Mouse (Mus musculus) liver, embryonic 12.5 days (tissue): ENCODE results near the gene Cdk4. TPM values are rescaled to one million over a fixed set of nuclear protein-coding genes. Genes with fewer than 3 reads are reported as not detected.

ENCODE experiments used
- ATAC-seq: fragments of 200-750 bp; cut with Nextera tagmentation; 2 replicates; pipeline ENCODE4 v1.8.0; 2017; ENCODE audit warnings: moderate number of reproducible peaks, mild to moderate bottlenecking, moderate library complexity
- H3K27ac ChIP-seq: fragments of 300-500 bp; sonication (generic); 2 replicates; pipeline ENCODE4 v1.5.1; 2016; ENCODE audit warnings: mild to moderate bottlenecking
- H3K27me3 ChIP-seq: fragments of 300-500 bp; sonication (generic); replicated peaks from 2 replicates; pipeline ENCODE4 v1.6.1; 2016; ENCODE audit warnings: mild to moderate bottlenecking, moderate library complexity
- H3K36me3 ChIP-seq: fragments of 300-500 bp; sonication (generic); 2 replicates; pipeline ENCODE4 v1.6.1; 2016; ENCODE audit warnings: mild to moderate bottlenecking, moderate library complexity
- H3K4me1 ChIP-seq: fragments of 300-500 bp; sonication (generic); 2 replicates; pipeline ENCODE4 v1.6.1; 2016
- H3K4me2 ChIP-seq: fragments of 300-500 bp; sonication (generic); 2 replicates; pipeline ENCODE4 v1.6.1; 2016; ENCODE audit warnings: mild to moderate bottlenecking, moderate library complexity
- H3K4me3 ChIP-seq: fragments of 300-500 bp; sonication (generic); 2 replicates; pipeline ENCODE4 v1.5.1; 2016; ENCODE audit warnings: mild to moderate bottlenecking, moderate library complexity
- H3K9ac ChIP-seq: fragments of 300-500 bp; sonication (generic); 2 replicates; pipeline ENCODE4 v1.6.1; 2016; ENCODE audit warnings: mild to moderate bottlenecking, moderate library complexity
- H3K9me3 ChIP-seq: fragments of 300-500 bp; sonication (generic); replicated peaks from 2 replicates; pipeline ENCODE4 v1.6.1; 2016; ENCODE audit warnings: mild to moderate bottlenecking, moderate library complexity
- WGBS: fragments of 180-500 bp; shearing (Covaris S2); methylation state at CpG from one replicate; pipeline ENCODE4 v1.1.7; 2016; ENCODE audit not compliant: insufficient replicate concordance; 5-methylcytosine and 5-hydroxymethylcytosine counted together
- polyA plus RNA-seq: library from polyadenylated mRNA; unstranded; fragments of >200 nt; fragmentation: Nextera tagmentation; extraction: Ambion mirVana; gene quantifications from 2 replicates; pipeline ENCODE4 v1.2.1, GENCODE M21; 2016

Gene Cdk4
- polyA plus RNA-seq, 1 experiment from 2014 or later, result 777 TPM

GRCm38 (mm10) chr10:127111001-127111887 lies 47.9 kb downstream of the Cdk4 start:
- Histone ChIP-seq H3K27ac (no peak overlapping the region), H3K27me3 (no peaks in the 10 kb centered on the region), H3K36me3 (peaks cover 58% of the 10 kb centered on the region), H3K4me3 (no peak overlapping the region), H3K4me2 (no peak overlapping the region), H3K9me3 (no peaks in the 10 kb centered on the region), H3K4me1 (peaks cover 27% of the 10 kb centered on the region), H3K9ac (no peak overlapping the region)
- WGBS, result 71% methylated on average over 15 of the region's 15 CpGs
- no peak for ATAC-seq

DNA sequence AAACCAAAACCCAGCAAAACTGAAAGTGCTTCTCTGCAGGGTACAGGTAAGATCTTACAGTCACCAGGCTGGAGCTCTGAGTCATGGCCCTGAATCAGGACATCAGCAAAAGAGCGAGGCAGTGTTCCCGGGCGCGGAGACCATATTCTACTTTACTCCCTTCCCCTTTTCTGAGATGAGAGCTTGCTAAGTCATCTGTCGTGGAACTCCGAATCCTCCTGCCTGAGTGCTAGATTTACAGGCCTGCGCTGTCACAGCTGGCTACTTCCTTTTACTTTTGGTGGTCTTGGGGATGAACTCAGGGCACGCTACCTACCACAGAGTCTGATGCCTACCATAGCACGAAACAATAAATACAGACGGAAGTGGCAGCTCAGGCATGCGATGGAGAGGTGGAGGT lies 51.1 kb downstream of the Cdk4 start:
- H3K4me3 ChIP-seq, result no peak overlapping the region
- no peaks in the 10 kb centered on the region for H3K27me3 ChIP-seq
- H3K36me3 ChIP-seq, result peaks cover 75% of the 10 kb centered on the region
- no peak overlapping the region for H3K27ac ChIP-seq
- no peak overlapping the region for H3K9ac ChIP-seq
- no peaks in the 10 kb centered on the region for H3K9me3 ChIP-seq
- H3K4me2 ChIP-seq, result no peak overlapping the region
- peaks cover 4% of the 10 kb centered on the region; the same call in 1 of the 2 replicates for H3K4me1 ChIP-seq
- WGBS, result 76% methylated on average over 11 of the region's 11 CpGs
- ATAC-seq, result no peak

GRCm38 (mm10) chr10:127115068-127115467 lies 51.7 kb downstream of the Cdk4 start:
- Histone ChIP-seq H3K9ac (no peak overlapping the region), H3K27ac (no peak overlapping the region)
- WGBS, result 53% methylated on average over 2 of the region's 2 CpGs

More at GRCm38 (mm10) chr10:127115068-127115467, 51.7 kb downstream of the Cdk4 start:
- no peak for ATAC-seq
- no peaks in the 10 kb centered on the region for H3K27me3 ChIP-seq
- no peak overlapping the region for H3K4me2 ChIP-seq
- H3K36me3 ChIP-seq, result peaks cover 78% of the 10 kb centered on the region
- H3K4me1 ChIP-seq, result peaks cover 4% of the 10 kb centered on the region
- no peaks in the 10 kb centered on the region for H3K9me3 ChIP-seq
- H3K4me3 ChIP-seq, result no peak overlapping the region

Other genes with a start within 250 kb of the Cdk4 start
- gene Atp23, start 162.2 kb upstream of the Cdk4 start, polyA plus RNA-seq, result 13.9 and 14.4 TPM in 2 replicates
- 22.2 and 24.0 TPM in 2 replicates for gene Ctdsp2, start 84.8 kb upstream of the Cdk4 start, polyA plus RNA-seq
- 0.18 and 0.19 TPM in 2 replicates for gene Avil, start 62.8 kb upstream of the Cdk4 start, polyA plus RNA-seq
- gene Tsfm, start 32.7 kb upstream of the Cdk4 start, polyA plus RNA-seq, result 72.3 and 75.5 TPM in 2 replicates
- 33.6 and 35.6 TPM in 2 replicates for gene Mettl1, start 22.1 kb upstream of the Cdk4 start, polyA plus RNA-seq
- gene Eef1akmt3, start 22.0 kb upstream of the Cdk4 start, polyA plus RNA-seq, result 0.13 and 0.29 TPM in 2 replicates
- gene Cyp27b1, start 15.3 kb upstream of the Cdk4 start, polyA plus RNA-seq, result 0.05 and 0.10 TPM in 2 replicates
- 0.06 and 0.20 TPM in 2 replicates for gene March9, start 3.4 kb upstream of the Cdk4 start, polyA plus RNA-seq
- 75.2 and 81.9 TPM in 2 replicates for gene Tspan31, start 6.7 kb downstream of the Cdk4 start, polyA plus RNA-seq
- gene Agap2, start 11.8 kb downstream of the Cdk4 start, polyA plus RNA-seq, result 0.92 and 1.6 TPM in 2 replicates
- gene Os9, start 57.6 kb downstream of the Cdk4 start, polyA plus RNA-seq, result 49.5 and 51.4 TPM in 2 replicates
- 12.6 TPM in 2 replicates for gene B4galnt1, start 101.7 kb downstream of the Cdk4 start, polyA plus RNA-seq
- gene Slc26a10, start 117.1 kb downstream of the Cdk4 start, polyA plus RNA-seq, result 3.0 and 3.6 TPM in 2 replicates
- gene Arhgef25, start 126.5 kb downstream of the Cdk4 start, polyA plus RNA-seq, result 14.3 and 17.4 TPM in 2 replicates
- 33.2 and 36.9 TPM in 2 replicates for gene Dtx3, start 132.2 kb downstream of the Cdk4 start, polyA plus RNA-seq
- gene Pip4k2c, start 148.1 kb downstream of the Cdk4 start, polyA plus RNA-seq, result 44.7 and 50.0 TPM in 2 replicates
- 0.08 and 0.12 TPM in 2 replicates for gene Kif5a, start 199.8 kb downstream of the Cdk4 start, polyA plus RNA-seq
- gene Dctn2, start 202.8 kb downstream of the Cdk4 start, polyA plus RNA-seq, result 95.5 and 96.1 TPM in 2 replicates
- 8.5 and 9.8 TPM in 2 replicates for gene Mbd6, start 225.5 kb downstream of the Cdk4 start, polyA plus RNA-seq
- 192 and 193 TPM in 2 replicates for gene Mars, start 248.3 kb downstream of the Cdk4 start, polyA plus RNA-seq